Mouse (Mus musculus) CH12F3 (cell line): Measurements from ENCODE around the gene Itgal.

Experiments used
- in situ Hi-C: fragments of 300-500 bp; cut with MboI; formaldehyde crosslinking; loops from 2 replicates; pipeline ENCODE4 v1.14.3; 2020; ENCODE audit warnings: low sequenced_read_pairs

The Itgal gene

DNA sequence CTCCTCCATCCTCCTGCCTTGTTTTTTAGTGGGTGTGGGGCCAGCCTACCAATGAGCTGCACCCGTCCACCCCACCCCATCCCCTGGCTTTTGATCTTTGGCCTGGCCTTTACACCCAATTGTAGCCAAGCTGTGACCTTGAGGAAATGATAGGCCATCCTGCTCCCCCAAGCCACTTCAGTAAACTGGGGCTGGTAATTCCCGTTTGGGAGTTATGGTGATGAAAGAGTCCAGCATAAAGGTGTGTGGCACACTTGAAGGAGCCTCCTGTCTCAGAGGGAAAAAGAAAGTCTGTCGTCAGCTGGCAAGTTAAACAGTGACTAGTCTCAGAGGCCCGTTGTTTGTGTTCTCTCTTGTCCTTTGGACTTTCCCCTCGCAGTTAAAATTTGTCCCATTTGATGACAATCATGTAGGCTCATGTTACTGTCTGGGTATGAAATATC is 19.5 kb upstream of the Itgal start:
- in situ Hi-C loops = no loop called here

DNA sequence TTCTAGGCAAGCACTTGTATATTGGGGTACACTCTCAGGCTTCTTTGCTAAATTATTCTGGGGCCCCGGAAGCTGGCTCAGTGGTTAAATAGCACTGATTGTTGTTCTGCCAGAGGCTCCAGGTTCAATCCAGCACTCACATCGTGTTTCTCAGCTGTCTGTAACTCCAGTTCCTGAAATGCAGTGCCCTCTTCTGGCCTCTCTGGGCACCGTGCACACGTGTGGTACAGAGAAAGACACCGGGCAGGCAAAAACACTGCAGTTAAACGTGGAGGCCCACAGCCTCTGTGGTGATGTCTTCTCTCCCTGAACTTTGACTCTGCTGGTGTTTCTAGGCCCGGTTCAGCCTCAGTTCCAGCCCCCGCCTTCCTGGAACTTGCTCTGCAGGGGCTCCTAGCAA is 17.7 kb upstream of the Itgal start:
- in situ Hi-C loops = no loop called here

DNA sequence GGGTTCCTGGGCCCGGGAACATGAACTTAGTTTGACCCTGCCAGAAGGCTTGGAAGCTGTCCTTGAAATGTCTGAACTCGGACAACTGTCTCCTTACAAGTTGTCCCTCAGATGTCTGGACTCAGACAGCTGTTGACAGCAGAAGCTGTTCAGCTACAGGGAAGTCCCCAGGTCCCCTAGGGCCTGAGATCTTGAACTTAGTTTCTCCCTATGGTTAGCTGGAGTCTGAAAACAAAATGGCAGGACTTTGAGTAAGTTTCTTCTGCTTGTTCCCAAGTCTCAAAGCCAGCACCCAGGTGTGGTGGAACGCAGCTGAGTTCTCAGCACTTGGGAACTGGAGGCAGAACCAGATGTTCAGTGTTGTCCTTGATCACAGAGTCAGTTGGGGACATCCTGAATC is 16.0 kb upstream of the Itgal start:
- in situ Hi-C loops = no loop called here

DNA sequence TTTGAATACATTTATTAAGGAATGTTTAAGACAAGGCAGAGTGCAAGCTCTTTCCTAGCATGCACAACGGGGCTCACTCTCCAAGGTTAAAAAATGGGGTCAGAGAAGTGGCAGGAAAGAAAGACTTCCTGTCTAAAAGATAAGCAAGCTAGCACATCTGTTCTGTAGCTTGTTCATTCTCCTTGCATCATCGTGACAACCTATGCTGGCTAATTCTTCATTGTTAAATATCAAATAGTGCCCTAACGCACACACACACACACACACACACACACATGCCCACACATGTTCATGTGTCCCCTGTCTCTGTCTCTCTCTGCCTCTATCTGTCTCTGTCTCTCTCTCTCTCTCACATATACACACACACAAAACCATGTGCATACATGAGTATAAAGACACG is 14.9 kb upstream of the Itgal start:
- in situ Hi-C loops = no loop called here

DNA sequence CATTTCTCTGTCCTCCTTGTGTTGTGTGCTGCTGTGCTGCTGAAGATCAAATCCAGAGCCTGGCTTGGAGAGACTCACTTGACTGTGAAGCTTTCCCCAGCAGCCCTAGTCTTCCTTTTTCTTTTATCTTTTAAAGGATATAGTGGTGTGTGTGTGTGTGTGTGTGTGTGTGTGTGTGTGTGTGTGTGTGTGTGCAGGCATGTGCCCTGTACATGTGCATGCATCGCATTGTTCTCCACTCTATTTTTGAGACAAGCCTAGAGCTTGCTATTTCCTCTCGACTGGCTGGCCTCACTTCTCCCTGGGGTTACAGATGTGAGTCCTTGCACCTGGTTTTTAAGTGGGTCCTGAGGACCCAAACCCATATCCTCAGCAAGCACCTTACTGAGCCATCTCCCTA is 13.9 kb upstream of the Itgal start:
- in situ Hi-C loops = no loop called here

DNA sequence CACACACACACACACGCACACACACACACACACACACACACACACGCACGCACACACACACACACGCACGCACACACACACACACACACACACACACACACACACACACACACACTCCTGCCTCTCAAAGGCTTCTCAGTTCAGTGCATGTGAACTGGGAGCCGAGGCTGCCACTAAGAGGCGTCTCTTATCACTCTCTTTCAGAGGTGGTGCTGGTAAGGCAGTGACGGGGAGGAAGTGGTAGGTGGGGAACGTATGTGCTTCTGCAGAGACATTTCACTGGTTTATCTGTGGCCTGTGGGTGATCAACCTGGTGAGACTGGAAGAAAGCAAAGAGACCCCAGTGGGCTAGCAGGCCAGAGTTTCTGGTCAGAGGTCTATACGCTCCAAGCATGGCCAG is 10.9 kb upstream of the Itgal start:
- in situ Hi-C loops = no loop called here

DNA sequence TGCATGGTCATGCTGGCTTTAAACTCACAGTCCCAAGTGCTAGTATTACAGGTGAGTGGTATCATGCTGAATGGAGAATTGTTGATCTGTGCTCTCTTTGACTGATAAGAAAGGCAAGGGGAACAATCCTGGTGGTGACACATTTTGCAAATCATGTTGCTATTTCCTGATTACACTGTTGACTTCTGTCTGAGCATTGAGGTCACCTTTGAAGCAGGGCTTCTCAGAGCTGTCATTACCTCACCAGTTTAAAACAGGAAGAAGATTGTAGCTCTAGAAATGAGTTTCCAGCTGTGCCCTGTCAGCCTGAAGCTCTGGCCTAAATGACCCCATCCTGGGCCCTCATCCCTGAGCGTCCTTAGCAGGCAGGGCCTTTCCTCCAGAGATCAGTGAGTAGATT is 8.1 kb upstream of the Itgal start:
- in situ Hi-C loops = no loop called here

DNA sequence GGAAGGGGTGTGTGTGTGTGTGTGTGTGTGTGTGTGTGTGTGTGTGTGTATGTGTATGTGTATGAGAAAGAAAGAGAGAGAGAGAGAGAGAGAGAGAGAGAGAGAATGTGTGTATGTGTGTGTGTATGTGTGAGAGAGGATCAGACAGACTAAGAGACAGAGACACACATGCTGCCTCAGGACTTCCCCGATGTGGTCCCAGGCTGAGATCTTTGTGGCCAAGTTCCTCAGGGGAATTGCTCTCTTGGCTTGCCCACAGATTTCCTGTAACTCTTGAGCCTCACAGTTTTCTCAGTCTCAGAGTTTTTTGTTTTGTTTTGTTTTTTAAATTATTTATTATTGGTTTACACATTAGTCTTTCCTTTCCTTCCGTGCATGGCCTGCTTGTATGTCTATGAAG is 6.8 kb upstream of the Itgal start:
- in situ Hi-C loops = no loop called here

DNA sequence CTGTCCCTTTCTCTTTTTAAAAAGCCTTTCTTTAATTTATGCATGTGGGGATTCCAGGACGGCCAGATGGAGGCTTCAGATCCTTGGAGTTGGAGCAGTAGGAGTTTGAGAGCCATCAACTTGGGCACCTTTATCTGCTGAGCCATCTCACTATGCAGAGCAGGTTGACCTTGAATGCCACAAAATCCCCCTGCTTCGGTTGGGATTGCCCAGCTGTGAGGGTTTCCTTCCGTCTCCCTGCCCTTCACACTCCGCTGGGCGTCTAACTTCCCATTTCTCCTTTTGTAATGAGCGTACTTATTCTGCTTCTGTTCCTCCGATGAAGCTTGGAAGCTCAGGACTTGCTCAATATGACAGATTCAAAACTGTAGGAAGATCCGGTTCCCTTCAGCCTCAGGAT is 5.9 kb upstream of the Itgal start:
- in situ Hi-C loops = no loop called here

DNA sequence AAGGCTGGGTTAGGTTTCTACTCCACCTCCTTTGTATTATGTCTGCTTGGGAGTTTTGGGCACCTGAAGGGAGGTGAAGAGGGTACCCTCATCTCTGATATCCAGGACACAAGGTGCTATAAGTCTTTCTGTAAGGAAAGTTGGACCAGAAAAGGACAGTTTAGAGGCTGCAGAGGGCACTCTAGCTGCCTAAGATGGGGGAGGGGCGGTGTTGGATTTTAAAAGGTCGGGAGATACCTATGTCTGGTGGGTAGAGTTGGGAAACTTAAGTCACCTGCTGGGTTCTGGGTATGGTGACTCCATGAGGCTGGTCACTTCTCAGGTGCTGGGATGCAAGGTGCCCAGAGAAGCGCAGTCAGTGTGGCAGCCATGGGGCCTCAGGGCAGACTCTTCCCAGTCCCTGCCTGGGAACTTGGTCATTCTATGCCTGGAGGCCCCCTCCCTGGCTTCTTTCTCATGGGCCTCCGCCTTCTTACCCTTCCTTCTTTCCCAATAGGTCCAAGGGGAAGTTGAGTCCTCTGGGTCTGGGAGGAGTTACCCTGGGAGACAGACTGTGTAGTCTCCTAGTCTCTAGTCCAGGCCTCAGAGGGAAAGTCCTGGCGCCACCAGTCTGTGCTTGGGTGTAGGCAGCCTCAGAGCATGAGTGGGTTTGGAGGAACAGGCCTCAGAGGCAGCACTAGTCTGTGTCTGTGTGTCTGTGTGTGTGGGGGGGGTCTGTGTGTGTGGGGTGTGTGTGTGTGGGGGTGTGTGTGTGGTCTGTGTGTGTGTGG is 911 bp downstream of the Itgal start:
- in situ Hi-C loops = no loop called here

DNA sequence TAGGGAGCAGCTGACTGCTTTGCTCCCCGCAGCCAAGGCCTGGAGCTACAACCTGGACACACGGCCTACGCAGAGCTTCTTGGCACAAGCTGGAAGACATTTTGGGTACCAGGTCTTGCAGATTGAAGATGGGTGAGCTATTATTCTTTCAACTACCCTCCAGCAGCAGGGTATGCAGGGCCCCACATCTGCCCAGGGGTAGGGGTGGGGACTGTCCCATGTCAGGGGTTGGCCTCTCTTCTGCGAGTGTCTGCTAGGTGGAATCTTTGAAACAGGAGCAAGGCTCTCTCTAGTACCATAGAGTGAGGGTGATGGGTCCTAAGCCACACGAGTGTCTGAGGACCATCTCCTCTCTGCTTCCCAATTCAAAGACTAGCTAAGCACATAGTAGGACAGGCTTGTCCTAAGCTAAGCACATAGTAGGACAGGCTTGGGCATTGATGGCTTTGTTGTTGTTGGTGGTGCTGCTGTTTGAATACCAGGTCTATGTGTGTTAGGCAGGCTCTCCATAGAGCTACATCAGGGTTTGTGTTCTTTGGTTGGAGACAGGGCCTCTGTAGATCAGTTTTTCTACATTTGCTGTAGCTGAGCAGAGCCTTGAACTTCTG is 1.6 kb downstream of the Itgal start:
- in situ Hi-C loops = no loop called here

DNA sequence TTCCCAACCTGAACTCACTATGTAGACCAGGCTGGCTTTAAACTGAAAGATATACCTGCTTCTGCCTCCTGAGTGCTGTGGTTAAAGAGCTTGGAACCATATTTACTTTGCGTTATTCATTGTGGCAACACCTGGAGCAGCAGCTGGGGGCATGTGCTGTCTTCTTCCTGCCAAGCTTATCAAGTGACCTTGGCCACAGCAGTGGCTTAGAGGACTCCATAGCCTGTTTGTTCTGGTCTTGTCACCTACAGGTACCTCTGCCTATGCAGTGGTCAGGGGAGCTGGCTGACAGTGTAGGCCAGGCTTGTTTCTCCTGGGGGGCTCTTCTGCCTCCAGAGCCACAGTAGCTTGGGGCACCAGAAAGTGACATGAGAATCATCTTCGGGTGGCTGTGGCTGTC is 12.4 kb downstream of the Itgal start:
- in situ Hi-C loops = no loop called here

DNA sequence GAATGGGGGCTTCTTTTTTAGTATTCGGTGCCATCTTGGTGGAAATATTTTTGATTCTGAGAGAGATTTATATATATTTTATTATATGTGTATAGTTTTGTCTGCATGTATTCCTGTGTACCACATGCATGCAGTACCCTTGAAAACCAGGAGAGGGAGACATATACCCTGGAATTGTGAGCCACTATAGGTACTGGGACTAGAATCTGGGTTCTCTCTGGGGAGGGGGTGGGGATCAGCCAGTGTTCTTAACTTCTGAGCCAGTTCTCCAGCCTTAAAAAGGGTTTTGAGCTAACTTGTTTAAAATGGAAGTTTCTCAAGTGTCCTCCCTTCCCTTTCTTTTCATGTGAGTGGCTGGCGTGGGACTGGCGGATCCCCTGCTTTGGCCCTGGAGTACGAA is 12.8 kb downstream of the Itgal start:
- in situ Hi-C loops = no loop called here

DNA sequence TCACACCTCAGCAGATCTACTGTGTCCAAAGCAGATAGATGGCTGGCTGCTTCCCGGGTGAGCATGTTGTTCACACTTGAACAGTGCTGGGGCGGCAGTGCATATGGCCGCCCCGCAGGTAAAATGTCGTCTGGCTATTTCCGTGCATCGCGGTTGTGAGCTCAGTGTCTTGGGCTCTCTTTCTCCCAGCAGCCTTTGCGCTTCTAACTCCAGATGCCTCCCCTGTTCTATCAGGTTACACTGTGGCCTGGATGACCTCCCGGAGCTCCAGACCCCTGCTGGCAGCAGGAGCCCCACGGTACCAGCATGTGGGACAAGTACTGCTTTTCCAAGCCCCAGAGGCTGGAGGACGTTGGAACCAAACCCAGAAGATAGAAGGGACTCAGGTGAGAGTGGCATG is 13.9 kb downstream of the Itgal start:
- in situ Hi-C loops = no loop called here

DNA sequence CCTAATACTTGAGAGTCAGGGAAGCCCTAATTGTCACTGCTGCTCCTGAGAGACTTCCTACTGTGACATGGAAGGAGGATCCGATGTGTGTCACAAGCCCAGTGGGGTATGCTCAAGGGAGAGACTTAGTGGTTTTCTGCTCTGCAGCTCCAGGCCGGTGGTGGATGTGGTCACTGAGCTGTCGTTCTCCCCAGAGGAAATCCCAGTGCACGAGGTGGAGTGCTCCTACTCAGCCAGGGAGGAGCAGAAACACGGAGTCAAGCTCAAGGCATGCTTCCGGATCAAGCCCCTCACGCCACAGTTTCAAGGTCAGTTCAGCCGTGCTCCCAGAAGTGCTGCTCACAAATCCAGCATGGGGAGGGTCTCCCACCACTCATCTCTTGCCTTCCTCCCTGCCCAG is 17.9 kb downstream of the Itgal start:
- in situ Hi-C loops = no loop called here

DNA sequence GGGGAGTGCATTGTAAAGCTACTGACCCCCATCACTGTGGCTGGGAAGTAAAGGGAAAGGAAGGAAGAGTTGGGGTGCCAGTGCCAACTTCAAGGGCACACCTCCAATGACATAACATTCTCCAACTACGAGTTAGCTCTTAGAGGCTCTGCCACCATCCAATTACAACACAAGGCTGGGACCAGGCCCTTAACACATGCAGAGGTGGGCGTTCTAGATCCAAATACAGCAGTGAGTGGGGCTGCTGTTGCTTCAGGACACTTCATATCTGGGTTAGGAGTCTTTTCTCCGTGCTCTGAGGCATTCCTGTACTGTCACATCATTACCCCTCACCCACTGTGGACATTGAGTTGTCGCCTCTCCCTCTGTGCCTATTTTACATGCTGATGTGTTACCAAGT is 25.0 kb downstream of the Itgal start:
- in situ Hi-C loops = no loop called here

DNA sequence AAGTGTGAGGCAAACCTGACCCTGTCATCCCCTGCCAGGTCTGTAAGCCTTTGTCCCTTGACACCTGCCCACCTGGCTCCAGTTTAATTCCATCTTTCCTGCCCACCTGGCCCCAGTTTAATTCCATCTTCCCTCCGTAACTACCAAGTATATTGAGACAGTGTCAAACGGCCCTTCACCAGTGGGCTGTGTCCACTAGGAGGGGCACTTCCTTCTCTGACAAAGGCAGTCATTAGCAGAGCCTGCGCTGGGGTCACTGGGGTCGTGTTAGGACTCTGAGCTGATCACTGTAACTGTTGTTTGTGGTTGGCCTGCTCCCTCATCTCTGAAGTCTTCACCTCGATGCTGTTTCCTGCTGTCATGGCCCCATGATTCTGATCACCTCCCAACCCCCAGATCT is 26.0 kb downstream of the Itgal start:
- in situ Hi-C loops = no loop called here

DNA sequence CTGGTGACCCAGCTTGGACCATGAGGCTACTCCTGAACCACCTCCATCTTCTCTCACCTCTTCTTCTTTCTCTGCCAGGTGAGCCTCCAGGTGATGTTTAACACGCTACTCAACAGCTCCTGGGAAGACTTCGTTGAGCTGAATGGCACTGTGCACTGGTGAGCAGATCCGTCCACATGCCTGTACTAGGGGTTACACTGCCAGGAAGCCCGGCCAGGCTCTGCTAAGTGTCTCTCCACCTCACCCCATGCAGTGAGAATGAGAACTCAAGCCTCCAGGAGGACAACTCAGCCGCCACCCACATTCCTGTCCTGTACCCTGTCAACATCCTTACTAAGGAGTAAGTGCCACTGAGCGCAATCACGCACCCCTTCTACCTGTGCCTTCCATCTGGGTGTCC is 28.9 kb downstream of the Itgal start:
- in situ Hi-C loops = no loop called here

DNA sequence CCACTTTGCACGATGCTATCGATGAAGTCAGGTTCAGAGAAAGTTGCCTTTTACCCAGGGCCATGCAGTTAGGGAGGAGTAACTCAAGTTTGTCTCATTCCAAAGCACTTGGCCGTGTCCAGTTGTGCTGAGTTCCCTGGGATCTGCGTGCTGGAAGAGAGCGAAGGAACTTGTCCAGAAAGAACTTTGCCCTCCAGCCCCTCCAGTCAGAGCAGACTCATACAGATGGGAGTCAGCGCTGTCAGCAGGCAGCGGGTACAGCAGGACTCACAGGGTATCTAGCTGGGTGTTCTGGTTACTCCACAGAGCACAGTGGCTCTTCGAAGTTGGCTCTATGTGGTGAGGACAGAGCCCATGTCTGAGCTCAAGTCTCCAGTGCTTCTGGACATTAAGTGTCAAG is 29.5 kb downstream of the Itgal start:
- in situ Hi-C loops = no loop called here

DNA sequence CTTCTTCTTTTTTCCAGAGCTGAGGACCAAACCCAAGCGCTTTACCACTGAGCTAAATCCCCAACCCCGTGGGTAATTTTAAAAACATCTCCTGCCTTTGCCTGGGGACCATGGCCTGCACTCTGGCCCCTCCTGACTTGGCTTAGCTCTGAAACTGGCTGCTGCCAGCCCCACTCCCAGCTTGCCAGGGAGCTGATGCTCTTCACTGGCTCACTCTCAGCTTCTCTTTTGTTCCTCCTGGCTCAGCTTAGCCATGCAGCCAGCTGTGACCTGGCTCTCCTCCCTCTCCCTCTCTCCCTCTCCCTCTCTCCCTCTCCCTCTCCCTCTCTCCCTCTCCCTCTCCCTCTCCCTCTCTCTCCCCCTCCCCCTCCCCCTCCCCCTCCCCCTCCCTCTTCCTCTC is 30.6 kb downstream of the Itgal start:
- in situ Hi-C loops = no loop called here

DNA sequence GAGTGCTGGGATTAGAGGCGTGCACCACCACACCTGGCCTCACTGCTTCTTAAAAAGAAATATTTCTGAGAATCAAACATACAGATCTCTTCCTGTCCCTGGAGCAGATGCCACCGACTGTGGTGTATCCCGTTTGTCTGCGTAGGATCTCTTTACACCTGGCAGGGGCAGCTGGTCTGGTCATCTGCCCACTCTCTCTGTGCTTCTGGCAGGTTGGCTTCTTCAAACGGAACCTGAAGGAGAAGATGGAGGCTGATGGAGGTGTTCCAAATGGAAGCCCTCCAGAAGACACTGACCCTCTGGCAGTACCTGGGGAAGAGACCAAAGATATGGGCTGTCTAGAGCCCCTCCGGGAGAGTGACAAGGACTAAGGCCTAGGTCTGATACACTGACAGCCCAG is 37.2 kb downstream of the Itgal start:
- in situ Hi-C loops = no loop called here

DNA sequence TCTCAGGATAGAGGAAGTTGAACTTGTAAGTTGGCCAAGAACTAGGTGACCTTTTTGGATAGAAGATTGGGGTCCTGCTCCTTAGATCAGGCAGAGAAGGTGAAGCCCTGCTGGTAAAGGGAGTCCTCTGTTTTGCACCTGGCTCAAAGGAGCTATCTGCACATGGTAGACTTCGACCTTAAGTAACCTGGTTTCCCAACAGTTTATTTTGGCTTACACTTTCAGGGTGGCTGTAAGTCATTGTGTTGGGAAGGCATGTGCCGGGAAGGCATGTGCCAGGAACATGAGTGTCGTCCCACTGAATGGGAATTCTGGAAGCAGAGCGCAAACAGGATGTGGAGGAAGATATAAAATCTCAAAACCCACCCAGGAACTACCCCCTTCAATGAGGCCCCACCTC is 39.5 kb downstream of the Itgal start:
- in situ Hi-C loops = no loop called here

DNA sequence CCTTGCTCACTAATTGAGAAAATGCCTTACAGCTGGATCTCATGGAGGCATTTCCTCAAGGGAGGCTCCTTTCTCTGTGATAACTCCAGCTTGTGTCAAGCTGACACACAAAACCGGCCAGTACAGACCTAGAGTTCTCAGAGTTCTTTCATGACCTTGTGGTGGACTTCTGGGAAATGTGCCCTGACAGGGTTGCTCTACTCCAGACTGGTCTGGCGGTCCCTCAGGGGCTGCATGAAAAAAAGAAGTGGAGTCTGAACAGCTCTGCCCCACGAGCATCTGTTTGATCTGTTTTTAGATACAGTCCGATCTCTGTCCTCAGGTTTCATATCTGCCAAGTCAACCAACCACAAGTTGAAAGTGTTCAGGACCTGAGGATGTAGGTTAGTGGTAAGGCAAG is 41.6 kb downstream of the Itgal start:
- in situ Hi-C loops = no loop called here
